Mouse (Mus musculus) lung, embryonic 14.5 days (tissue): ENCODE measurements at regions not wholly inside any gene's neighbourhood (a gene's known extent, or its start where the extent isn't known, plus 50 kb on each side); places are given as distances from the start of the nearest gene placed in this dataset.
"Not testable (repeated sequence)": the region's sequence is repeated elsewhere in the genome, so short reads cannot be mapped to it uniquely, and the experiment has no call there.

Experiments used
- ATAC-seq: fragments of 200-750 bp; cut with Nextera tagmentation; 2 replicates; pipeline ENCODE4 v1.8.0; 2017; ENCODE audit warnings: mild to moderate bottlenecking, moderate TSS enrichment, moderate library complexity; ENCODE audit not compliant: insufficient read depth
- DNase-seq: peaks from one replicate; pipeline ENCODE4 v3.0.0-alpha.2; 2015
- H3K27ac ChIP-seq: fragments of 300-500 bp; sonication (generic); 2 replicates; pipeline ENCODE4 v1.5.1; 2014; ENCODE audit warnings: low read depth, mild to moderate bottlenecking, moderate library complexity
- H3K27me3 ChIP-seq: fragments of 300-500 bp; sonication (generic); 2 replicates; pipeline ENCODE4 v1.6.1; 2014; ENCODE audit warnings: low read length, control low read depth; ENCODE audit not compliant: insufficient read depth
- H3K36me3 ChIP-seq: fragments of 300-500 bp; sonication (generic); 2 replicates; pipeline ENCODE4 v1.6.1; 2014; ENCODE audit warnings: control low read depth; ENCODE audit not compliant: insufficient read depth
- H3K4me1 ChIP-seq: fragments of 300-500 bp; sonication (generic); 2 replicates; pipeline ENCODE4 v1.6.1; 2014; ENCODE audit warnings: antibody characterized with exemption, control low read depth; ENCODE audit not compliant: insufficient read depth
- H3K4me2 ChIP-seq: fragments of 300-500 bp; sonication (generic); 2 replicates; pipeline ENCODE4 v1.6.1; 2014; ENCODE audit warnings: mild to moderate bottlenecking
- H3K4me3 ChIP-seq: fragments of 300-500 bp; sonication (generic); 2 replicates; pipeline ENCODE4 v1.5.1; 2014; ENCODE audit warnings: low read depth, low read length
- H3K9ac ChIP-seq: fragments of 300-500 bp; sonication (generic); 2 replicates; pipeline ENCODE4 v1.6.1; 2014
- H3K9me3 ChIP-seq: fragments of 300-500 bp; sonication (generic); 2 replicates; pipeline ENCODE4 v1.6.1; 2016; ENCODE audit warnings: low read depth, low read length, control low read depth
- CTCF ChIP-seq: IDR thresholded peaks from 2 replicates; pipeline ENCODE4 v1.5.1; 2016; ENCODE audit warnings: antibody characterized with exemption, low read depth
- WGBS: fragments of 180-500 bp; shearing (Covaris S2); extraction: QIAGEN DNeasy Blood & Tissue Kit; methylation state at CpG from one replicate; pipeline ENCODE4 v1.1.7; 2014; 5-methylcytosine and 5-hydroxymethylcytosine counted together

GRCm38 (mm10) chr13:16465812-16466211 lies 454.2 kb downstream of the Inhba start:
- H3K4me1 ChIP-seq, result no peaks in the 10 kb centered on the region
- DNase-seq, result no peak
- no peak overlapping the region for H3K27ac ChIP-seq
- H3K4me3 ChIP-seq, result no peak overlapping the region
- H3K27me3 ChIP-seq, result no peaks in the 10 kb centered on the region
- WGBS, result 92% methylated on average over 1 of the region's 1 CpGs
- no peak for ATAC-seq
- H3K9me3 ChIP-seq, result no peaks in the 10 kb centered on the region
- no peak overlapping the region for H3K9ac ChIP-seq
- no peak for TF ChIP-seq CTCF
- H3K4me2 ChIP-seq, result no peak overlapping the region
- no peaks in the 10 kb centered on the region for H3K36me3 ChIP-seq

GRCm38 (mm10) chr13:16476515-16476914 lies 464.9 kb downstream of the Inhba start:
- Histone ChIP-seq H3K9ac (no peak overlapping the region), H3K27ac (no peak overlapping the region), H3K36me3 (no peaks in the 10 kb centered on the region), H3K4me3 (no peak overlapping the region), H3K27me3 (no peaks in the 10 kb centered on the region), H3K4me1 (no peaks in the 10 kb centered on the region), H3K9me3 (no peaks in the 10 kb centered on the region), H3K4me2 (no peak overlapping the region)
- ATAC-seq, result no peak
- no peak for TF ChIP-seq CTCF
- DNase-seq, result no peak
- 75% methylated on average over 1 of the region's 1 CpGs for WGBS

DNA sequence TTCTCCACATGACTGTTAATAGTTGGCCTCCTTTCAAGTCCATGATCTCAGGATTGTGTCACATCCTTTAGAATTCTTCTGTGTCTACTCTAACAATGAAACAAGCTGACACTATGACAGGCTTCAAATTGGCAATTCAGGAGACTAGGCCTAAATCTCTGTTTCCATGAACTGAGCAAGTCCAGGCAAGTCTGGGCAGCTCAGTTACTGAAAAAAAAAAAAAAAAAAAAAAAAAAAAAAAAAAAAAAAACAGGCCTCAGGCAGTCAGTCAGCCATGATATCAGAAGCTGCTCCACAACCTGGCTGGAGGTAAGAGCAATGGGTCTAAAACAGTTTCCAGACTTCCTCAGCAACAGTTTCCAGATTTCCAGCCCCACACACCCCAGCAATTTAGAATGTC lies 475.6 kb downstream of the Inhba start:
- no peak for ATAC-seq
- no peak for TF ChIP-seq CTCF
- no peak for DNase-seq

DNA sequence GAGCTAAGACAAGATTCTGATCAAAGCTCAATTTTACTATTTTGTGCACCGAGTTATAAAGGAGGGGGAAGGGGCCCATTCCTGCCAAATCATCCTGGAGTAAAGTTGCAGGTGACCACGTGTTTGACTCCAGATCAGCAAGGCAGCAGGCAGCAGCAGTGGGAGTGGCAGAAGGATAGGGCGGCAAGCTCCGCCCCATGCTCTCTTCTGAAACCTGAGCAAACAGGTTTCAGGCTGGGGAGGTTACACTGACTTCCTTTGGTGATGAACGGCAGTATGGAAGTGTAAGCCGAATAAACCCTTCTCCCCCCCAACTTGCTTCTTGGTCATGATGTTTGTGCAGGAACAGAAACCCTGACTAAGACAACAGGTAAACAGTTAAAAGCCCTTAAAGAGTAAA lies 479.0 kb downstream of the Inhba start:
- H3K9ac ChIP-seq, H3K4me2 ChIP-seq, ATAC-seq, H3K36me3 ChIP-seq, H3K4me1 ChIP-seq, H3K9me3 ChIP-seq, H3K4me3 ChIP-seq, H3K27ac ChIP-seq, H3K27me3 ChIP-seq: not testable (repeated sequence)
- DNase-seq, result peak; percentile 8
- 30% methylated on average over 6 of the region's 6 CpGs for WGBS

More for the DNA sequence above, 475.6 kb downstream of the Inhba start:
- Histone ChIP-seq H3K4me1 (no peaks in the 10 kb centered on the region), H3K4me3 (no peak overlapping the region), H3K27ac (no peak overlapping the region), H3K9ac (no peak overlapping the region), H3K27me3 (no peaks in the 10 kb centered on the region), H3K36me3 (no peaks in the 10 kb centered on the region), H3K9me3 (no peaks in the 10 kb centered on the region), H3K4me2 (no peak overlapping the region)

GRCm38 (mm10) chr13:16498052-16498451 lies 486.4 kb downstream of the Inhba start:
- no peaks in the 10 kb centered on the region for H3K4me1 ChIP-seq
- 53% methylated on average over 1 of the region's 1 CpGs for WGBS
- no peak overlapping the region for H3K4me2 ChIP-seq
- no peaks in the 10 kb centered on the region for H3K9me3 ChIP-seq
- H3K27ac ChIP-seq, result no peak overlapping the region
- no peak for DNase-seq
- no peak for ATAC-seq
- no peaks in the 10 kb centered on the region for H3K27me3 ChIP-seq
- no peak for TF ChIP-seq CTCF
- no peaks in the 10 kb centered on the region for H3K36me3 ChIP-seq
- no peak overlapping the region for H3K4me3 ChIP-seq
- no peak overlapping the region for H3K9ac ChIP-seq

DNA sequence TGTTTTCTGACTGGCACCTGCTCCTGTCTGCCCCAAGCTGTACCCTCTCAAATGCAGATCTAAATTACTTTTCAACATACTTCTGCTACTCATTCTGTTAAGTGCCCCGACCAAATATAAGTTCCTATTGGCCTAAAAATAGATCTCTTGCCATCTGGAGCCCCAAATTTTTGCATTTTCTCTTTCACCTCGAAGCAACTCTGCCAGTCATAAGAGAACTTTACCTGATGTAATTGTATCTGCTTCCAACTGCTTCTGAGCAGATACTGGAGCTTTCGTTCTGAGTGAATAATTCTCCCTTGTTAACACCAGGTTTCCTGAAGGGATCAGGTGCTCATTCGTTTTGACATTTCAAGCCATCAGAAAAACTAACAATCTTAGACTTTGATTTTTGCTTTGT lies 501.2 kb downstream of the Inhba start:
- Histone ChIP-seq H3K9me3 (no peaks in the 10 kb centered on the region), H3K4me3 (no peak overlapping the region), H3K27ac (no peak overlapping the region), H3K9ac (no peak overlapping the region), H3K4me2 (no peak overlapping the region), H3K27me3 (no peaks in the 10 kb centered on the region), H3K36me3 (no peaks in the 10 kb centered on the region), H3K4me1 (no peaks in the 10 kb centered on the region)
- 55% methylated on average over 4 of the region's 4 CpGs for WGBS
- no peak for TF ChIP-seq CTCF
- ATAC-seq (no peak), DNase-seq (no peak)

GRCm38 (mm10) chr13:16515195-16515594 lies 503.5 kb downstream of the Inhba start:
- no peaks in the 10 kb centered on the region for H3K27me3 ChIP-seq
- no peaks in the 10 kb centered on the region for H3K4me1 ChIP-seq
- no peak overlapping the region for H3K9ac ChIP-seq
- H3K4me3 ChIP-seq, result no peak overlapping the region
- H3K9me3 ChIP-seq, result no peaks in the 10 kb centered on the region
- H3K36me3 ChIP-seq, result no peaks in the 10 kb centered on the region
- no peak overlapping the region for H3K27ac ChIP-seq
- TF ChIP-seq CTCF, result no peak
- ATAC-seq (no peak), DNase-seq (no peak)
- H3K4me2 ChIP-seq, result no peak overlapping the region

GRCm38 (mm10) chr13:16529036-16529435 lies 517.4 kb downstream of the Inhba start:
- no peaks in the 10 kb centered on the region for H3K27me3 ChIP-seq
- DNase-seq, result no peak
- 33% methylated on average over 5 of the region's 5 CpGs for WGBS
- ATAC-seq, result no peak
- TF ChIP-seq CTCF, result no peak
- H3K4me2 ChIP-seq, result no peak overlapping the region
- H3K9me3 ChIP-seq, result no peaks in the 10 kb centered on the region
- H3K4me1 ChIP-seq, result no peaks in the 10 kb centered on the region
- H3K27ac ChIP-seq, result no peak overlapping the region
- no peak overlapping the region for H3K9ac ChIP-seq
- no peak overlapping the region for H3K4me3 ChIP-seq
- no peaks in the 10 kb centered on the region for H3K36me3 ChIP-seq
